Mouse (Mus musculus) liver, embryonic 16.5 days (tissue): ENCODE measurements around the gene Wipf3. TPM values are rescaled to one million over a fixed set of nuclear protein-coding genes. Genes with fewer than 3 reads are reported as not detected.

Experiments
- ATAC-seq: fragments of 200-750 bp; cut with Nextera tagmentation; 2 replicates; pipeline ENCODE4 v1.8.0; 2017; ENCODE audit warnings: low read depth, mild to moderate bottlenecking, moderate number of reproducible peaks, moderate library complexity
- H3K27ac ChIP-seq: fragments of 300-500 bp; sonication (generic); 2 replicates; pipeline ENCODE4 v1.5.1; 2014; ENCODE audit warnings: mild to moderate bottlenecking, low read length
- H3K27me3 ChIP-seq: fragments of 300-500 bp; sonication (generic); 2 replicates; pipeline ENCODE4 v1.6.1; 2014; ENCODE audit warnings: low read depth, low read length, mixed read lengths; ENCODE audit not compliant: control insufficient read depth, insufficient read depth
- H3K36me3 ChIP-seq: fragments of 300-500 bp; sonication (generic); 2 replicates; pipeline ENCODE4 v1.6.1; 2014; ENCODE audit warnings: mild to moderate bottlenecking; ENCODE audit not compliant: control insufficient read depth, insufficient read depth
- H3K4me1 ChIP-seq: fragments of 300-500 bp; sonication (generic); 2 replicates; pipeline ENCODE4 v1.6.1; 2014; ENCODE audit warnings: low read depth, low read length, mixed read lengths; ENCODE audit not compliant: control insufficient read depth
- H3K4me2 ChIP-seq: fragments of 300-500 bp; sonication (generic); 2 replicates; pipeline ENCODE4 v1.6.1; 2014; ENCODE audit warnings: low read depth, low read length, mixed read lengths
- H3K4me3 ChIP-seq: fragments of 300-500 bp; sonication (generic); 2 replicates; pipeline ENCODE4 v1.5.1; 2014; ENCODE audit warnings: low read depth, mild to moderate bottlenecking, low read length
- H3K9ac ChIP-seq: fragments of 300-500 bp; sonication (generic); 2 replicates; pipeline ENCODE4 v1.6.1; 2014; ENCODE audit warnings: low read depth, low read length
- H3K9me3 ChIP-seq: fragments of 300-500 bp; sonication (generic); replicated peaks from 2 replicates; pipeline ENCODE4 v1.6.1; 2016; ENCODE audit warnings: low read length; ENCODE audit not compliant: control insufficient read depth
- WGBS: fragments of 180-500 bp; shearing (Covaris S2); extraction: QIAGEN DNeasy Blood & Tissue Kit; methylation state at CpG from one replicate; pipeline ENCODE4 v1.1.7; 2014; ENCODE audit not compliant: insufficient replicate concordance; 5-methylcytosine and 5-hydroxymethylcytosine counted together
- polyA plus RNA-seq: library from polyadenylated mRNA; unstranded; fragments of >200 nt; fragmentation: Nextera tagmentation; extraction: Ambion mirVana; gene quantifications from 2 replicates; pipeline ENCODE4 v1.2.1, GENCODE M21; 2015

The Wipf3 gene
- polyA plus RNA-seq, 1 experiment from 2014 or later, result 0.12 TPM

DNA sequence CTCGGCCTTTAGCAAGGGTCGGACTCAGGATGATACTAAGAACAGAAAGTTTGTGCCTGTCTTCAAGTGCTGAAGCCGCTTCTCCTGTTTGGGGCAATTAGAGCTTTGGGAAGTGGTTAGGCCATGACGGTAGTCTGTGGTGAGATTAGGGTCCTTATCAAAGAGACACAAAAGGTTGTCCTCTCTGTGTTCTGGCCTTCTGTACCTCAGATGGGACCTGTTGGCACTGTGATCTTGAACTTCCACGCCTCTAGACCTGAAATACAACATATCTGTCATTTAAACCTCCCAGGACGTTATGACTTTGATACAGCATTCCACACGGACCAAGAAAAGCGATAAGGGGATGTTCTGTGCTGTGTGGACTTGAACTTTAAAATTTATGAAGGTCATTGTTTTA, 99.3 kb downstream of the Wipf3 start:
- Histone ChIP-seq H3K27ac (no peak overlapping the region), H3K9ac (no peak overlapping the region), H3K4me3 (no peak overlapping the region), H3K36me3 (no peaks in the 10 kb centered on the region), H3K4me1 (no peaks in the 10 kb centered on the region), H3K27me3 (no peaks in the 10 kb centered on the region), H3K9me3 (no peaks in the 10 kb centered on the region), H3K4me2 (no peak overlapping the region; the same call in 1 of the 2 replicates)
- 22% methylated on average over 8 of the region's 8 CpGs for WGBS
- peak; percentile 61 for ATAC-seq

DNA sequence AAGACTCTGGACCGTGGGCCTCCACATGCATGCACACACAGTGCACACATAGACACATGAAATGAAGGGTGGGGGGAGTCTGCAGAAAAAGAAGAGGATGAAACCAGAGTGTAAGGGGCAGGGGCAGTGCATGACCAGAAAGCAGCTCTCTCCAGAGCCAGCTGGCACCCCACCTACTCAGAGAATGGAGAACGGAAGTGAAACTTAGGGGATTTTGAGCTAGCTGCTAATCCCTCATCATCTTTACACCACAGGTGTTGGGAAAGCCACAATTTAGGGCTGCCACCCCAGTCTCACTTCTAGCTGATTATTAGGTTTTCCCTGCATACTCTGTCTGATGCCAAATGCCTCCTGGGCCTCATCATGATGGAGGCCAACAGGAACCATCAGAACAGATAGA, 100.8 kb downstream of the Wipf3 start:
- H3K4me1 ChIP-seq, result no peaks in the 10 kb centered on the region
- no peak overlapping the region for H3K4me3 ChIP-seq
- no peak overlapping the region for H3K4me2 ChIP-seq
- 65% methylated on average over 2 of the region's 2 CpGs for WGBS
- H3K9me3 ChIP-seq, result no peaks in the 10 kb centered on the region
- no peak for ATAC-seq
- H3K36me3 ChIP-seq, result no peaks in the 10 kb centered on the region
- H3K27ac ChIP-seq, result no peak overlapping the region
- H3K27me3 ChIP-seq, result no peaks in the 10 kb centered on the region
- no peak overlapping the region for H3K9ac ChIP-seq

DNA sequence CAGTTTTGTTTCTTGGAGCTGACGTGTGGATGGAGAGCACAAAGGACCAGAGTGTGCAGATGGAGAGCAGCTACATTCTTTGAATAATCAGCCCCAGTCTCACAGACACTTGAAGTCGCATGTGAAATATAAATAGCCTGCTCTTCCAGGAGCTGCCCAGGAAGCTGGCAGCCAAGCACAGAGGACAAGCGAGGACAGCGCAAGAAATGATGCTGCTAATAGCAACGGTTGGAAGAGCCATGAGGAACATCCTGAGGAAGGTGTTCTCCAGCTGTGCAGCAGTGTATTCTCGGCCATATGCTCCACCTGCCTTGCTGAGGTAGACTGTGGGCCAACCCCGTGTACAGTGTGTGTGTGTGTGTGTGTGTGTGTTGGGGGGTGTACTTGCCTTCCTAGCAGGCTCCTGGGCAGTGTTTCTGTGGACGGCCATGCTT, 101.7 kb downstream of the Wipf3 start:
- ATAC-seq, result no peak
- Histone ChIP-seq H3K36me3 (no peaks in the 10 kb centered on the region), H3K9ac (no peak overlapping the region), H3K4me1 (no peaks in the 10 kb centered on the region), H3K27me3 (no peaks in the 10 kb centered on the region), H3K9me3 (no peaks in the 10 kb centered on the region), H3K4me2 (no peak overlapping the region), H3K27ac (no peak overlapping the region), H3K4me3 (no peak overlapping the region)
- WGBS, result 45% methylated on average over 8 of the region's 8 CpGs

DNA sequence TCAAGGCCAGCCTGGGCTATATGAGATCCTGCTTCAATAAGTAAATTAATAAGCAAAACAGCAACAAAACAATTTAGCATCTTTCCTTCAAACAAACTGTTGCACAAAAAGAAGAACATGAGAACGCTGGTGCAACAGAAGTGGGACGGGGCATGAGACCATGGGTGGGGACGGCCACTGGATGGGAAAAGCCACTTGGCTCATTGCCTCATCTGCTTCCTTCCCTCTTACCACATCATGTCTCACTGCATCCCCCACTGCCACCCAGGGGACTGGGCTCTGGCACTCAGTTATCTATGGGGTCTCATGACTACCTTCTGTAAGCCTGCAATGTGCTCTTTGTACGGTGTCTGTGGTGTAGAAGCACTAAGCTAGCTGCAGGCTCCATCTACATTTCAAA, 106.1 kb downstream of the Wipf3 start:
- Histone ChIP-seq H3K4me3 (no peak overlapping the region), H3K4me1 (no peaks in the 10 kb centered on the region), H3K4me2 (no peak overlapping the region), H3K36me3 (no peaks in the 10 kb centered on the region), H3K9ac (no peak overlapping the region), H3K27me3 (no peaks in the 10 kb centered on the region), H3K9me3 (no peaks in the 10 kb centered on the region), H3K27ac (no peak overlapping the region)
- ATAC-seq, result no peak
- 61% methylated on average over 4 of the region's 4 CpGs for WGBS

DNA sequence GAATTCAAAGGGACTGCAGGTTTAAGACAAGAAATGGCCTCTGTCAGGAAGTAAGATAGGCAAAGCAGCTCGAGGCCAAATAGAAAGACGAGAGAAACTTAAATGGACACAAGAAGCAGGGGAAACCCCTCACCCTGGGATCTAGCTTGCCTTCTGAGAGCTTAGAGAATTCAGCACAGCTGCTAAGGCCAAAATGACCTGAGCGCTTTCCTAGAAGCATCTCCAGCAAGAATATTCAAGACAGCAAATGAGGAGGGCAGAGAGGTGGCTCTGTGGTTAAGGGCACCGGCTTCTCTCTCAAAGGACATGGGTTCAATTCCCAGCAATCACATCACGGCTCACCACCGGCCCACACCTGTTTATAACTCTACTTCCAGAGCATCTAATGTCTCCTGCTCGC, 107.7 kb downstream of the Wipf3 start:
- no peak for ATAC-seq

DNA sequence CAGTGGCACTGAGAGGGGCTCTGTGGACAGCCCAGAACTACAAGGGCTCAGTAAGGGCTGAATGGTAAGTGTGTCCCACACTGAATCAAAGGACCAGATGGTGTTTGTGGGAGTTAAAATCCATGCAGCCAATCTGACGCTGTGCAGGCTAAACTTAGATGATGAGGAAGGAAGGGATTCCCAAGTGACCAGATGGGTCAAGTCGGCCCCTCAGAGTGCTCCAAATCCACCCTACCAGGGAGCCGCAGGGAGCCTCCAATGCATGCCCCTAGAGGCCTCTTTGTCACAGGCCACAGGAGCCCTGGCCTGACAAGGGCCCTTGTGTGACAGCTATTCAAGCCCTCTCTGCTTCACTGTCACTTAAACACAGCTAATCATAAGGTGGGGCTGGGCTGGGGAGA, 109.4 kb downstream of the Wipf3 start:
- Histone ChIP-seq H3K36me3 (no peaks in the 10 kb centered on the region), H3K4me1 (no peaks in the 10 kb centered on the region), H3K27ac (no peak overlapping the region), H3K9me3 (no peaks in the 10 kb centered on the region), H3K27me3 (no peaks in the 10 kb centered on the region), H3K4me3 (no peak overlapping the region), H3K4me2 (no peak overlapping the region), H3K9ac (no peak overlapping the region)
- no peak for ATAC-seq
- WGBS, result 53% methylated on average over 3 of the region's 3 CpGs

More for the DNA sequence above, 107.7 kb downstream of the Wipf3 start:
- no peak overlapping the region for H3K4me2 ChIP-seq
- H3K36me3 ChIP-seq, result no peaks in the 10 kb centered on the region
- WGBS, result 60% methylated on average over 7 of the region's 7 CpGs
- no peaks in the 10 kb centered on the region for H3K4me1 ChIP-seq
- H3K9me3 ChIP-seq, result no peaks in the 10 kb centered on the region
- H3K27me3 ChIP-seq, result no peaks in the 10 kb centered on the region
- no peak overlapping the region for H3K4me3 ChIP-seq
- no peak overlapping the region for H3K9ac ChIP-seq
- H3K27ac ChIP-seq, result no peak overlapping the region

DNA sequence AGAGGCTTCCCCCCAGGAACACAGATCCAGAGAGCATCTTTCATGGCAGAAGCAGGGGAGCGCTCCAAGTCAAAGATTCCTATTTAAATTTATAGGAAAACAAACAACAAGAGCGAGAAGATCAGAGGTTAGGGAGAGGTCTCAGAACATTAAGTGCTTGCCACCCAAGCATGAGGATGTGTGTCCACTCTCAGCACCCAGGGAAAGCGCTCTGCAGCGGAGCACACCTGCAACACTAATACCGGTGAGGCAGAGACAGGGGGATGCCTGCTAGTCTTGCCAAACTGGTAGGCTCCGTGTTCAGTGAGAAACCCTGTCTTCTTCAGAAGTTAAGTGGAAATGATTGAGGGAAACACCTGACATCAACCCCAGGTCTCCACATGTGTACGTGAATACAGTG, 110.0 kb downstream of the Wipf3 start:
- no peaks in the 10 kb centered on the region for H3K36me3 ChIP-seq
- no peak overlapping the region for H3K4me2 ChIP-seq
- no peak overlapping the region for H3K9ac ChIP-seq
- H3K27ac ChIP-seq, result no peak overlapping the region
- 83% methylated on average over 7 of the region's 7 CpGs for WGBS
- H3K4me3 ChIP-seq, result no peak overlapping the region
- no peaks in the 10 kb centered on the region for H3K27me3 ChIP-seq
- ATAC-seq, result no peak
- H3K4me1 ChIP-seq, result no peaks in the 10 kb centered on the region
- H3K9me3 ChIP-seq, result no peaks in the 10 kb centered on the region

DNA sequence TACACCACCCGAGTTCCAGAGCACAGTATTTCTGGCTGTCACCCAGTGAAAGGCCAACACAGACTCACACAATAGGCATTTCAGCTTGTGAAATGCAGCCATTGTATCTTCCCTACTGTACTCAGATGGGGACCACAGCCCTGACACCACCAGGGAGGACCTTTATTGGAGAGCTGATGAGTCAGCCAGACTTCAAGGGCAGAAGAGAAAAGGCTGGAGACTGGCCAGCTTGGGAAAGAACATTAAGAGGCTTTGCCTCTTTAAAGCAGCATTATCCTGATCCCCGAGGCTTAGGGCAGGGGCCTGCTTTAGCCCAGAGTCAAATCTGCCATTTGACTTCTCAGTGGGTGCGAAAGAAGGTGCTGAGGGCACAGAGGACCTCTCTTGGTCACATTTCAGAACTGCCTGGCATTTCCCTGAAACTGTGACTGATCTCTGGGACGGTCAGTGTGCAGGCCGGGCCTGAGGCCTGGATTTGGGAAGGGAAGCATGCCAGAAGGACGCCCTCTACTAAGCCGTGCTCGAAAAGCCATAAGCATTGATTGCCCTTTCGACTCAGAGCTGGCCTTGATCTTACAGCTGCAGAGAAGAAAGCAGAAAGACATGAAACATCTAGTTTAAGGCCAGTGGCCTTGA, 111.0 kb downstream of the Wipf3 start:
- Histone ChIP-seq H3K27me3 (no peaks in the 10 kb centered on the region), H3K36me3 (no peaks in the 10 kb centered on the region), H3K9ac (no peak overlapping the region), H3K4me3 (no peak overlapping the region), H3K4me2 (no peak overlapping the region), H3K4me1 (no peaks in the 10 kb centered on the region), H3K9me3 (no peaks in the 10 kb centered on the region), H3K27ac (no peak overlapping the region)
- no peak for ATAC-seq
- WGBS, result 58% methylated on average over 9 of the region's 9 CpGs

DNA sequence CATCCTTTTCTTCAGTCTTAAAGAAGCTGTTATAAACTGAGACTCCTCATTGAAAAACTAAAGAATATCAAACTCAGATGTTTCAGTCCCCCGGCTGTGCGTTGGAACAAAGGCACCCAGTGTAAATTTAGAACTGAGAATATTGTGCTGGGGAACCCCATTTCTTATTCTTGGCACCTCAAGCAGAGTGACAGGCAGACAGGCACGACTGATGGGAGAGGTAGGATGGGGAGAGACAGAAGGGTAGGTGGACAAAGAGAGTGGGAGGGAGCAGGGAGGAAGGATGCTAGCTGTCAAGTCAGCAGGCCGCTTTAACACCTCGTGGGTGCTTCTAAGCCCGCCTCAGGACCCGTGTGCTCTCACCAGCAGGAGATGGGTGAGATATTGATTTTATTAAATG, 113.4 kb downstream of the Wipf3 start:
- 72% methylated on average over 7 of the region's 7 CpGs for WGBS
- no peaks in the 10 kb centered on the region for H3K9me3 ChIP-seq
- H3K27ac ChIP-seq, result no peak overlapping the region

More for the DNA sequence above, 113.4 kb downstream of the Wipf3 start:
- Histone ChIP-seq H3K4me2 (no peak overlapping the region), H3K9ac (no peak overlapping the region), H3K4me3 (no peak overlapping the region), H3K36me3 (no peaks in the 10 kb centered on the region), H3K27me3 (no peaks in the 10 kb centered on the region), H3K4me1 (no peaks in the 10 kb centered on the region)
- ATAC-seq, result no peak
